Mouse (Mus musculus) regulatory T cell (primary cell): Measurements from ENCODE around the gene Taok1.

Source experiments
- in situ Hi-C: fragments of 300-600 bp; cut with MboI, MseI; formaldehyde crosslinking; loops from one replicate; pipeline ENCODE4 v1.15.1; 2025; ENCODE audit warnings: high pct_unique_total_duplicates

The Taok1 gene

GRCm38 (mm10) chr11:77511336-77511735 is 96.3 kb downstream of the Taok1 start:
- in situ Hi-C loops, result no loop called here

GRCm38 (mm10) chr11:77508068-77509021 is 99.3 kb downstream of the Taok1 start:
- in situ Hi-C loops, result no loop called here

- in situ Hi-C loops, result no loop called here
These were observed 100.2 kb downstream of the Taok1 start for GRCm38 (mm10) chr11:77507426-77507825.

GRCm38 (mm10) chr11:77506941-77507340 is 100.7 kb downstream of the Taok1 start:
- in situ Hi-C loops, result no loop called here

GRCm38 (mm10) chr11:77506273-77506672 is 101.3 kb downstream of the Taok1 start:
- in situ Hi-C loops, result no loop called here

- in situ Hi-C loops, result no loop called here
These were observed 102.2 kb downstream of the Taok1 start for GRCm38 (mm10) chr11:77505291-77505980.

- in situ Hi-C loops, result no loop called here
These were observed 103.2 kb downstream of the Taok1 start for GRCm38 (mm10) chr11:77504377-77504776.

- in situ Hi-C loops, result no loop called here
These were observed 104.1 kb downstream of the Taok1 start for GRCm38 (mm10) chr11:77503511-77503910.

- in situ Hi-C loops, result no loop called here
These were observed 105.1 kb downstream of the Taok1 start for GRCm38 (mm10) chr11:77502481-77502880.

GRCm38 (mm10) chr11:77501971-77502370 is 105.6 kb downstream of the Taok1 start:
- in situ Hi-C loops, result no loop called here

GRCm38 (mm10) chr11:77501392-77501791 is 106.2 kb downstream of the Taok1 start:
- in situ Hi-C loops, result no loop called here

GRCm38 (mm10) chr11:77500361-77501325 is 107.0 kb downstream of the Taok1 start:
- in situ Hi-C loops, result no loop called here

GRCm38 (mm10) chr11:77499354-77499753 is 108.3 kb downstream of the Taok1 start:
- in situ Hi-C loops, result loop anchor here (10.0 kb wide), 1 partner anchor 125 kb away; no protein-coding TSS in a partner anchor

GRCm38 (mm10) chr11:77498261-77499139 is 109.1 kb downstream of the Taok1 start:
- in situ Hi-C loops, result loop anchor here (10.0 kb wide), 1 partner anchor 126 kb away; no protein-coding TSS in a partner anchor

GRCm38 (mm10) chr11:77497851-77498250 is 109.8 kb downstream of the Taok1 start:
- in situ Hi-C loops, result loop anchor here (10.0 kb wide), 1 partner anchor 127 kb away; no protein-coding TSS in a partner anchor

GRCm38 (mm10) chr11:77497341-77497756 is 110.3 kb downstream of the Taok1 start:
- in situ Hi-C loops, result loop anchor here (10.0 kb wide), 1 partner anchor 127 kb away; no protein-coding TSS in a partner anchor

GRCm38 (mm10) chr11:77495507-77495906 is 112.1 kb downstream of the Taok1 start:
- in situ Hi-C loops, result loop anchor here (10.0 kb wide), 1 partner anchor 129 kb away; no protein-coding TSS in a partner anchor

- in situ Hi-C loops, result loop anchor here (10.0 kb wide), 1 partner anchor 130 kb away; no protein-coding TSS in a partner anchor
These were observed 112.8 kb downstream of the Taok1 start for GRCm38 (mm10) chr11:77494782-77495181.

- in situ Hi-C loops, result loop anchor here (10.0 kb wide), 1 partner anchor 130 kb away; no protein-coding TSS in a partner anchor
These were observed 113.3 kb downstream of the Taok1 start for GRCm38 (mm10) chr11:77494344-77494676.
